Mouse (Mus musculus) left cerebral cortex, postnatal 36 days (tissue): Measurements from ENCODE around the gene Gria3. TPM values are rescaled to one million over a fixed set of nuclear protein-coding genes. Genes with fewer than 3 reads are reported as not detected.

ENCODE experiments used
- DNase-seq, 2 experiments: peaks; one replicate each; pipeline ENCODE4 v3.0.0; 2021 to 2022; ENCODE audit warnings: low spot score in 2 of 2, mixed read lengths in 1 of 2
- intact Hi-C: fragments of 180-260 bp; cut with DNase I; formaldehyde crosslinking; loops from one replicate; pipeline ENCODE4 v1.15.1; 2025
- microRNA-seq: library from miRNA; unstranded; fragments of <30 nt; microRNA quantifications from one replicate; pipeline ENCODE4 v1.2.0, GENCODE M21; 2022
- total RNA-seq, 2 experiments: library from RNA; stranded (reverse); gene quantifications; 2 replicates each; pipeline ENCODE4 v1.2.3; 2021

Gene Gria3
- total RNA-seq, 2 experiments from 2014 or later, result 192 to 238 TPM

GRCm38 (mm10) chrX:41562296-41563060, 161.8 kb downstream of the Gria3 start:
- intact Hi-C loops, result no loop called here
- DNase-seq, result no peak

- no peak for DNase-seq
- intact Hi-C loops, result no loop called here
Observed at GRCm38 (mm10) chrX:41564898-41565297, 164.2 kb downstream of the Gria3 start.

- intact Hi-C loops, result no loop called here
- peak in 1 of 2 experiments; percentile 14 for DNase-seq
Observed at GRCm38 (mm10) chrX:41573079-41573478, 172.4 kb downstream of the Gria3 start.

GRCm38 (mm10) chrX:41578797-41579196, 178.1 kb downstream of the Gria3 start:
- DNase-seq, result no peak
- intact Hi-C loops, result no loop called here

- intact Hi-C loops, result no loop called here
Observed at GRCm38 (mm10) chrX:41587692-41588091, 187.0 kb downstream of the Gria3 start.

GRCm38 (mm10) chrX:41607181-41607580, 206.5 kb downstream of the Gria3 start:
- DNase-seq, result no peak
- intact Hi-C loops, result no loop called here

More at GRCm38 (mm10) chrX:41587692-41588091, 187.0 kb downstream of the Gria3 start:
- no peak for DNase-seq

GRCm38 (mm10) chrX:41614920-41615319, 214.3 kb downstream of the Gria3 start:
- intact Hi-C loops, result no loop called here
- DNase-seq, result peak; percentile 8 to 10

GRCm38 (mm10) chrX:41616928-41617327, 216.3 kb downstream of the Gria3 start:
- intact Hi-C loops, result no loop called here
- no peak for DNase-seq

- DNase-seq, result no peak
- intact Hi-C loops, result no loop called here
Observed at GRCm38 (mm10) chrX:41618396-41618795, 217.7 kb downstream of the Gria3 start.

GRCm38 (mm10) chrX:41633576-41633975, 232.9 kb downstream of the Gria3 start:
- intact Hi-C loops, result no loop called here

GRCm38 (mm10) chrX:41644954-41645353, 244.3 kb downstream of the Gria3 start:
- intact Hi-C loops, result no loop called here
- no peak for DNase-seq

More at GRCm38 (mm10) chrX:41633576-41633975, 232.9 kb downstream of the Gria3 start:
- DNase-seq, result no peak

- intact Hi-C loops, result no loop called here
Observed at GRCm38 (mm10) chrX:41657791-41658190, 257.1 kb downstream of the Gria3 start.

GRCm38 (mm10) chrX:41688869-41689268, 288.2 kb downstream of the Gria3 start:
- intact Hi-C loops, result no loop called here
- DNase-seq, result no peak

More at GRCm38 (mm10) chrX:41657791-41658190, 257.1 kb downstream of the Gria3 start:
- no peak for DNase-seq

- DNase-seq, result no peak
- intact Hi-C loops, result no loop called here
Observed at GRCm38 (mm10) chrX:41692076-41692475, 291.4 kb downstream of the Gria3 start.

Small RNA genes within 50 kb of the gene (microRNA-seq; reads per million reads assigned to microRNA genes)
- gene Gm22413, result not detected
